Mouse (Mus musculus) CD4-positive, CD25-positive, alpha-beta regulatory T cell, adult 4 months (primary cell): ENCODE measurements around the gene 4933428G20Rik. TPM values are rescaled to one million over a fixed set of nuclear protein-coding genes. Genes with fewer than 3 reads are reported as not detected.

ENCODE experiments used
- ATAC-seq: one replicate; pipeline ENCODE4 v1.8.0; 2017
- polyA plus RNA-seq, 2 experiments: library from polyadenylated mRNA; unstranded; fragments of 100-300 nt; shearing (Covaris generic); gene quantifications; one replicate each; pipeline ENCODE4 v1.2.1; 2017

Gene 4933428G20Rik
- polyA plus RNA-seq, 2 experiments from 2014 or later, result not detected

- ATAC-seq, result no peak
Observed at GRCm38 (mm10) chr11:97461307-97461820, 38.8 kb downstream of the 4933428G20Rik start.

GRCm38 (mm10) chr11:97457120-97457519, 43.0 kb downstream of the 4933428G20Rik start:
- ATAC-seq, result no peak

GRCm38 (mm10) chr11:97451625-97452024, 48.5 kb downstream of the 4933428G20Rik start:
- ATAC-seq, result no peak

DNA sequence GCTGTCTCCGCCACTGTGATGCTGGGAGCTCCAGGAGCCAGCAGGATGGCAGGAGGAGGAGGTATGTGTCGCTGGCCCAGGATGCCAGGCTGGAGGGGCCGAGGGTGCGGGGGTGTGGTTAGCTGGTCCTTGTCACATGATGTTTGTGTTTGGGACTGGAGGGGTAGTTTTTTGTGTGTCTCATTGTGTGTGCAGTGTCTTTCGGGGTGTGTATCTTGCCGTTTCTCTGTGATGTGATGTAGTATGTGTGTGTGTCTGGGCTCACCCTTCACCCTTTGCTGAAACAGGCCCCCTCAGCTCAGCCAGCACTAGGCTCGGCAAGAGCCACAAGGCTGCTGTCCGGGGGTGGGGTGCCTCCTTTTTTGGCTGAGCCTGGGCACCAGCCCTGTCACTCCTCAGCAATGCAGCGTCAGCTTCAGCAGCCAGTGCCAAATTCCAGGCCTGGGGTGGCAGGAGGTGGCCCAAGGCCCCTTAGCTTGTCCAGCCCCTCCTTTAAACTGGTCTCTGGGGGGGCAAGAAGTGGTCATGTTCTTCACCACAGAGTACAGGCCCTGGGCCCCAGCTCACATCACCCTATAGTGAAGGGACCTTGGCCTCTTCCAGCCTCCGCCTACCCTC, 49.7 kb downstream of the 4933428G20Rik start:
- no peak for ATAC-seq

DNA sequence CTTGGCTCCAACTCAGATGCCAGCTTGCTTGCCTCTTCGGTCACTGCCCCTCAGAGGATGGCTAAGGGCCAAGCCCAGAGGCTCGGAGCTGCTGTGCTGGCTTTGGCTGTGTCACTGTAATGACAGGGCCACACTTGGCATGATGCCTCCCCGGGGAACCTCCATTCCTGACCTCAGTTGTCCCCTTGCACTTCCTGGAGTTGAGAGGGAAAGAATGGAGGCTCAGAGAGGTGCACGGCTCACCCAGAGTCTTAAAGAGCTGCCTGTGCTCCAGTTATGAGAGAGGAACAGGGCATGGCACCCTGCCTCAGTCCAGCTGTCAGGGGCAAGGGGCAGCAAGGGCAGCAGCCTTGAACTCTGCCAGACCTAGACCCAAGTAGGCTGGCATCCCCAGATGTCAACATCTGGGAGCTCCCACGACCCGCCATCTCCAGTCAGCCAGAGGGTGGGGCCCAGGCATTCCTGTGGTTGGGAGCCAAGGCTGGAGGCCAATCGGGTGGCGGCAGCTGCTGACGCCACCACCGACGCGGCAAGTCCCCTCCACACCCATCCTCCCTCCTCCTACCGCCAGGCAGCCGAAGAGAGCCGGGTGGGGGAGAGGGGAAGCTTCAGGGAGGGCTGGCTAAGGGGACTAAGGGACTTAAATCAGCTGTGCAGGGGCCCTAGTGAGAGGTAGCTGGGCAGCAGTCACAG, 50.4 kb downstream of the 4933428G20Rik start:
- no peak for ATAC-seq

- no peak for ATAC-seq
Observed at GRCm38 (mm10) chr11:97448611-97449394, 51.3 kb downstream of the 4933428G20Rik start.

DNA sequence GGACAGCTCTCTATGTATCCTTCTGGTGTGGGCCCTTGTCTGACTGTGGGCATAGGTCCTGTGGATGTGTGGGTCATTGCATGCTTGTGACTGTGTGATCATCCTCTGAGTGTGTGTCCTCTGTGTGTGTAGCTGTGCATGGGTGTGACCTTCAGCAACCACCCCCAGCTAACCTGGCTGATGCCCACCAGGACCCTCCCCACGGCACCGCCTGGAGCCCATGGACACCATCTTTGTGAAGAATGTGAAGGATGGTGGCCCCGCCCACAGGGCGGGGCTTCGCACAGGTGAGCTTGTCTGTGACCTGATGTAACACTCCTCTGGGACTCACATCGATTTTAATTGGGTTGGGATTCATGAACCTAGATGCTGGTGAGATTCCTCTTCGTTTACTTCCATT, 52.2 kb downstream of the 4933428G20Rik start:
- ATAC-seq, result no peak

GRCm38 (mm10) chr11:97445999-97446511, 54.1 kb downstream of the 4933428G20Rik start:
- ATAC-seq, result no peak

GRCm38 (mm10) chr11:97445596-97445995, 54.5 kb downstream of the 4933428G20Rik start:
- ATAC-seq, result no peak

GRCm38 (mm10) chr11:97442891-97443675, 57.1 kb downstream of the 4933428G20Rik start:
- ATAC-seq, result no peak

DNA sequence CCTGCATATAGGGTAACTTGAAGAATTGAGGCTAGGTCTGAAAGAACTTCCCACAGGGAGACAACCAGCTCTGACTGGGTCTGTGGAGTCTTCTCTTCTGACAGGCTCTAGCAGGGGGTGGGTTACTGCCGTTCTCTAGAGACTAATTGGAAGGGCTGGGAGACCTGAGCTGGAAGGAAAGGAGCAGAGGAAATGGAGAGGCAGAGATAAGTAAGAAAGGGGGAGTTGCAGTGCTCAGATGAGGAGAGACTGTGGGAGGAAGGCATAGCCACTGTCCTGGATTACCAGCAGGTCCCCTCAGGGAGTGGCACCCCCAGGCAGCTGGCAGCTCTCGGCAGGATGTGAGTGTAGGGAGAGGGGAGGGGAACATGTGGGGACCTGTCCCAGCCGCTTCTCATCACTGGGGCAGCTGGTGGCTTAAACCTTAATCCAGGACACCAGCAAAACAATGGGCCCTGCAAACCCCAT, 58.4 kb downstream of the 4933428G20Rik start:
- ATAC-seq, result no peak

GRCm38 (mm10) chr11:97441036-97441657, 59.0 kb downstream of the 4933428G20Rik start:
- ATAC-seq, result no peak

Other genes starting within 250 kb of the 4933428G20Rik start
- gene Npepps, start 219.7 kb downstream of the 4933428G20Rik start, polyA plus RNA-seq, result 10 to 100 TPM; 34.4 to 41.1 TPM
- gene Mrpl45, start 184.6 kb downstream of the 4933428G20Rik start, polyA plus RNA-seq, result 10 to 100 TPM; 38.8 to 42.3 TPM
- under 1 TPM; 0.16 to 0.30 TPM for gene Gpr179, start 148.3 kb downstream of the 4933428G20Rik start, polyA plus RNA-seq
- 1 to 10 TPM; 7.6 to 8.4 TPM for gene Socs7, start 137.8 kb downstream of the 4933428G20Rik start, polyA plus RNA-seq
- not detected for gene Arhgap23, start 84.8 kb downstream of the 4933428G20Rik start, polyA plus RNA-seq
- not detected for gene Srcin1, start 75.8 kb upstream of the 4933428G20Rik start, polyA plus RNA-seq
- under 1 TPM; 0.43 to 0.78 TPM for gene Epop, start 129.4 kb upstream of the 4933428G20Rik start, polyA plus RNA-seq
- gene Mllt6, start 163.1 kb upstream of the 4933428G20Rik start, polyA plus RNA-seq, result 10 to 100 TPM in 1 of 2 experiments, 1 to 10 TPM in 1; 8.0 to 14.1 TPM
- 10 to 100 TPM; 63.5 to 80.3 TPM for gene Cisd3, start 185.5 kb upstream of the 4933428G20Rik start, polyA plus RNA-seq
- gene Pcgf2, start 200.2 kb upstream of the 4933428G20Rik start, polyA plus RNA-seq, result 1 to 10 TPM; 2.9 to 4.6 TPM
- gene Psmb3, start 203.1 kb upstream of the 4933428G20Rik start, polyA plus RNA-seq, result 100 to 1,000 TPM; 453 to 558 TPM
- gene Pip4k2b, start 244.4 kb upstream of the 4933428G20Rik start, polyA plus RNA-seq, result 1 to 10 TPM; 1.4 to 2.2 TPM